Comparison of ENCODE assay signal across 23 mouse cellular contexts in genomic region chr10:117446776-117447175, GRCm38 (mm10).
"Had no signal": no experiment of that assay in that cellular context is flagged by ENCODE, and none has a peak within 500 bp of the region (broad histone marks: within the 10 kb centered on the region; RNA-seq: fewer than 3 reads in every experiment).

No protein-coding gene starts in this region.

- H3K9me3 ChIP-seq: heart, embryonic 10.5 days; limb, embryonic 10.5 days; liver, embryonic 13.5 days; liver, embryonic 15.5 days had no signal

- H3K27ac ChIP-seq: heart, embryonic 10.5 days; hindbrain, embryonic 13.5 days; hindbrain, embryonic 15.5 days; hindbrain, postnatal 0 days; left cerebral cortex, adult 2 months; limb, embryonic 10.5 days; limb, embryonic 12.5 days; liver, embryonic 13.5 days; liver, embryonic 15.5 days had no signal

- H3K4me2 ChIP-seq: heart, embryonic 12.5 days; hindbrain, embryonic 13.5 days; hindbrain, embryonic 15.5 days; limb, embryonic 12.5 days; liver, embryonic 11.5 days; liver, embryonic 13.5 days; liver, embryonic 15.5 days had no signal

- H3K9ac ChIP-seq: heart, embryonic 12.5 days; hindbrain, embryonic 13.5 days; hindbrain, embryonic 15.5 days; limb, embryonic 12.5 days; liver, embryonic 13.5 days; liver, embryonic 15.5 days had no signal

- H3K4me3 ChIP-seq: heart, embryonic 10.5 days; heart, embryonic 12.5 days; hindbrain, embryonic 13.5 days; hindbrain, embryonic 15.5 days; left cerebral cortex, adult 2 months; limb, embryonic 10.5 days; limb, embryonic 12.5 days; liver, embryonic 13.5 days; liver, embryonic 15.5 days had no signal

- H3K36me3 ChIP-seq: heart, embryonic 10.5 days; heart, embryonic 12.5 days; hindbrain, embryonic 13.5 days; hindbrain, embryonic 15.5 days; limb, embryonic 10.5 days; limb, embryonic 12.5 days; liver, embryonic 13.5 days; liver, embryonic 15.5 days had no signal

- H3K27me3 ChIP-seq: heart, embryonic 12.5 days; hindbrain, embryonic 15.5 days; limb, embryonic 12.5 days; liver, embryonic 13.5 days; liver, embryonic 15.5 days had no signal

- H3K4me1 ChIP-seq: heart, embryonic 10.5 days; heart, embryonic 12.5 days; hindbrain, embryonic 13.5 days; hindbrain, embryonic 15.5 days; limb, embryonic 12.5 days had no signal

- ATAC-seq: hindbrain, postnatal 0 days; intestine, embryonic 16.5 days had no signal

- DNase-seq: gastrocnemius, postnatal 14 days; gastrocnemius, postnatal 36 days; heart, adult 18-20 months; heart, postnatal 14 days; heart, postnatal 36 days; kidney, adult 11 months; kidney, adult 8-10 months; kidney, postnatal 10 days; kidney, postnatal 25 days; kidney, postnatal 4 days; liver; liver, embryonic 13.5 days had no signal
